Mouse (Mus musculus) megakaryocyte, embryonic 14.5 days (primary cell): ENCODE results near the gene Tspan15.

Experiments used
- FLI1 ChIP-seq: IDR thresholded peaks from 2 replicates; pipeline ENCODE4 v1.6.1; 2012; ENCODE audit warnings: low read length, inconsistent platforms, mixed read lengths
- GATA1 ChIP-seq: IDR thresholded peaks from 3 replicates; pipeline ENCODE4 v1.6.1; 2012; ENCODE audit warnings: mixed read lengths, low read length, inconsistent platforms, borderline replicate concordance

DNA sequence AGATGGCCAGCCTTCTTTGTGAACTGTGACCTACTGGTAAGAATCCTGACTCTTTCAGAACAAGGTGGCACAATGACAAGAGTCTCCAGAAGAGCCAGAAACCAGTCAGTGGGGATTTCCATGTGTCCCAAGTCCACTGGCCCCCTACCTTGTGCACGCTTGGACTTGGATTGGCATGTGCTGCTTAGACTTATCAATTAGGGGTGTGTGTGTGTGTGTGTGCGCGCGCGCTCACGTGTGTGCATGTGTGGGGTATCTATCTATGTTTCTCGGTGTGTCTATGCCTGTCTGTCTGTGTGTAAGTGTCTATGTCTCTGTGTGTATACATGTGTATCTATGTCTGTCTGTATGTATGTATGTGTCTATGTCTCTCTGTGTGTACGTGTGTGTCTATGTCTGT lies 15.4 kb downstream of the Tspan15 start:
- no peak for TF ChIP-seq GATA1
- TF ChIP-seq FLI1: no peak
